ENCODE assay signal across 24 mouse cellular contexts in genomic region chr1:84093291-84093690, GRCm38 (mm10).
DNase-seq lines count a peak whose midpoint lies in the region; ATAC-seq lines count a peak whose summit lies in the region.
"Had no signal": no experiment of that assay in that cellular context is flagged by ENCODE, and none has a peak within 500 bp of the region (broad histone marks: within the 10 kb centered on the region; RNA-seq: fewer than 3 reads in every experiment).

No protein-coding gene starts in this region.

- 71% methylated on average over 2 of the region's 2 CpGs for WGBS in hindbrain, embryonic 15.5 days
- WGBS in hindbrain, embryonic 11.5 days, result 75% methylated on average over 2 of the region's 2 CpGs
- WGBS in midbrain, embryonic 13.5 days, result 72% methylated on average over 2 of the region's 2 CpGs
- 52% methylated on average over 2 of the region's 2 CpGs for WGBS in midbrain, embryonic 14.5 days
- 47% methylated on average over 2 of the region's 2 CpGs for WGBS in neural tube, embryonic 13.5 days
- WGBS in neural tube, embryonic 15.5 days, result 43% methylated on average over 2 of the region's 2 CpGs
- 47% methylated on average over 2 of the region's 2 CpGs for WGBS in neural tube, embryonic 14.5 days

- H3K27ac ChIP-seq in hindbrain, embryonic 15.5 days (replicated peaks), result no peak overlapping the region
- no peak overlapping the region for H3K27ac ChIP-seq in hindbrain, embryonic 11.5 days (ENCODE audit: low read depth, low read length)
- H3K27ac ChIP-seq in midbrain, embryonic 13.5 days, result no peak overlapping the region
- H3K27ac ChIP-seq in midbrain, embryonic 14.5 days (replicated peaks; ENCODE audit: low read depth, low read length), result no peak overlapping the region
- H3K27ac ChIP-seq in neural tube, embryonic 13.5 days (replicated peaks), result no peak overlapping the region; the same call in 1 of the 2 replicates
- H3K27ac ChIP-seq in neural tube, embryonic 15.5 days (replicated peaks), result no peak overlapping the region; the same call in 1 of the 2 replicates
- no peak overlapping the region for H3K27ac ChIP-seq in neural tube, embryonic 14.5 days (ENCODE audit: low read depth, low read length)
- H3K27ac ChIP-seq: forebrain, embryonic 10.5 days; forebrain, embryonic 13.5 days; heart, adult 2 months; heart, embryonic 10.5 days; heart, embryonic 13.5 days had no signal

- H3K4me3 ChIP-seq in hindbrain, embryonic 15.5 days, result no peak overlapping the region
- H3K4me3 ChIP-seq in hindbrain, embryonic 11.5 days (ENCODE audit: low read depth, low read length), result no peak overlapping the region
- no peak overlapping the region for H3K4me3 ChIP-seq in midbrain, embryonic 13.5 days (replicated peaks)
- no peak overlapping the region for H3K4me3 ChIP-seq in midbrain, embryonic 14.5 days (replicated peaks; ENCODE audit: low read depth, low read length)
- H3K4me3 ChIP-seq in neural tube, embryonic 13.5 days, result no peak overlapping the region
- H3K4me3 ChIP-seq in neural tube, embryonic 15.5 days (replicated peaks), result no peak overlapping the region
- H3K4me3 ChIP-seq in neural tube, embryonic 14.5 days (ENCODE audit: low read depth, low read length), result no peak overlapping the region
- H3K4me3 ChIP-seq: forebrain, embryonic 10.5 days; forebrain, embryonic 13.5 days; heart, adult 2 months; heart, embryonic 10.5 days; heart, embryonic 13.5 days had no signal

- no peaks in the 10 kb centered on the region for H3K36me3 ChIP-seq in hindbrain, embryonic 15.5 days
- no peaks in the 10 kb centered on the region for H3K36me3 ChIP-seq in hindbrain, embryonic 11.5 days (ENCODE audit: control insufficient read depth, insufficient read depth, low read length)
- no peaks in the 10 kb centered on the region for H3K36me3 ChIP-seq in midbrain, embryonic 13.5 days
- H3K36me3 ChIP-seq in midbrain, embryonic 14.5 days (ENCODE audit: control insufficient read depth, insufficient read depth, low read length), result no peaks in the 10 kb centered on the region
- 0 out of 2 replicates have a peak, but pooled peaks cover 2% of the 10 kb centered on the region for H3K36me3 ChIP-seq in neural tube, embryonic 13.5 days
- H3K36me3 ChIP-seq in neural tube, embryonic 15.5 days, result no peaks in the 10 kb centered on the region
- no peaks in the 10 kb centered on the region for H3K36me3 ChIP-seq in neural tube, embryonic 14.5 days (ENCODE audit: control insufficient read depth, insufficient read depth, low read length)
- H3K36me3 ChIP-seq: forebrain, embryonic 10.5 days; G1E; heart, embryonic 10.5 days; heart, embryonic 13.5 days had no signal

- H3K9me3 ChIP-seq in hindbrain, embryonic 15.5 days, result no peaks in the 10 kb centered on the region
- no peaks in the 10 kb centered on the region for H3K9me3 ChIP-seq in hindbrain, embryonic 11.5 days (ENCODE audit: control insufficient read depth, low read length)
- no peaks in the 10 kb centered on the region for H3K9me3 ChIP-seq in midbrain, embryonic 13.5 days
- H3K9me3 ChIP-seq in midbrain, embryonic 14.5 days (ENCODE audit: control insufficient read depth, low read length), result no peaks in the 10 kb centered on the region
- H3K9me3 ChIP-seq in neural tube, embryonic 13.5 days, result no peaks in the 10 kb centered on the region
- H3K9me3 ChIP-seq in neural tube, embryonic 15.5 days (replicated peaks), result no peaks in the 10 kb centered on the region
- no peaks in the 10 kb centered on the region for H3K9me3 ChIP-seq in neural tube, embryonic 14.5 days (ENCODE audit: control insufficient read depth, low read length)
- H3K9me3 ChIP-seq: forebrain, embryonic 10.5 days; forebrain, embryonic 13.5 days; heart, embryonic 10.5 days; heart, embryonic 13.5 days had no signal

- H3K27me3 ChIP-seq in hindbrain, embryonic 15.5 days, result no peaks in the 10 kb centered on the region
- H3K27me3 ChIP-seq in hindbrain, embryonic 11.5 days (ENCODE audit: control insufficient read depth, insufficient read depth, low read length), result no peaks in the 10 kb centered on the region
- no peaks in the 10 kb centered on the region for H3K27me3 ChIP-seq in midbrain, embryonic 13.5 days
- H3K27me3 ChIP-seq in midbrain, embryonic 14.5 days (ENCODE audit: control insufficient read depth, insufficient read depth, low read length), result no peaks in the 10 kb centered on the region
- no peaks in the 10 kb centered on the region for H3K27me3 ChIP-seq in neural tube, embryonic 13.5 days
- no peaks in the 10 kb centered on the region for H3K27me3 ChIP-seq in neural tube, embryonic 15.5 days (replicated peaks)
- no peaks in the 10 kb centered on the region for H3K27me3 ChIP-seq in neural tube, embryonic 14.5 days (ENCODE audit: control insufficient read depth, insufficient read depth, low read length)
- H3K27me3 ChIP-seq: CH12.LX; forebrain, embryonic 13.5 days; heart, embryonic 13.5 days; Patski had no signal

- no peak overlapping the region for H3K4me2 ChIP-seq in hindbrain, embryonic 15.5 days
- no peak overlapping the region for H3K4me2 ChIP-seq in hindbrain, embryonic 11.5 days (replicated peaks; ENCODE audit: low read depth, low read length)
- H3K4me2 ChIP-seq in midbrain, embryonic 13.5 days (replicated peaks), result no peak overlapping the region
- no peak overlapping the region for H3K4me2 ChIP-seq in midbrain, embryonic 14.5 days (ENCODE audit: low read length)
- no peak overlapping the region for H3K4me2 ChIP-seq in neural tube, embryonic 13.5 days
- H3K4me2 ChIP-seq in neural tube, embryonic 15.5 days, result no peak overlapping the region
- no peak overlapping the region for H3K4me2 ChIP-seq in neural tube, embryonic 14.5 days (ENCODE audit: low read depth, low read length)
- H3K4me2 ChIP-seq: forebrain, embryonic 13.5 days; heart, embryonic 13.5 days had no signal

- no peak for DNase-seq in hindbrain, embryonic 11.5 days (ENCODE audit: low spot score)
- no peak for DNase-seq in midbrain, embryonic 14.5 days
- DNase-seq: adrenal gland, postnatal 10 days; adrenal gland, postnatal 36 days; B cell, adult 2 months; cerebellum, adult 18-20 months; cerebellum, adult 9-10 months; cerebellum, postnatal 14 days; gastrocnemius, postnatal 10 days; gastrocnemius, postnatal 36 days; heart, adult 2 months had no signal

- H3K9ac ChIP-seq in hindbrain, embryonic 15.5 days, result no peak overlapping the region
- no peak overlapping the region for H3K9ac ChIP-seq in hindbrain, embryonic 11.5 days (ENCODE audit: low read depth, low read length)
- H3K9ac ChIP-seq in midbrain, embryonic 13.5 days (replicated peaks), result no peak overlapping the region
- H3K9ac ChIP-seq in midbrain, embryonic 14.5 days (replicated peaks; ENCODE audit: low read length), result no peak overlapping the region
- no peak overlapping the region for H3K9ac ChIP-seq in neural tube, embryonic 13.5 days
- H3K9ac ChIP-seq in neural tube, embryonic 15.5 days (replicated peaks), result no peak overlapping the region
- no peak overlapping the region for H3K9ac ChIP-seq in neural tube, embryonic 14.5 days (replicated peaks; ENCODE audit: low read depth, low read length)
- H3K9ac ChIP-seq: forebrain, embryonic 13.5 days; heart, embryonic 13.5 days had no signal

- peak; percentile 42; the same call in 1 of the 2 replicates for ATAC-seq in hindbrain, embryonic 15.5 days (ENCODE audit: low FRiP score, low read depth)
- no peak for ATAC-seq in hindbrain, embryonic 11.5 days (ENCODE audit: low FRiP score)
- ATAC-seq in midbrain, embryonic 13.5 days, result 0 out of 2 replicates have a peak, but pooled peaks have one; percentile 9
- ATAC-seq in midbrain, embryonic 14.5 days (ENCODE audit: low FRiP score, low TSS enrichment), result no peak
- peak; percentile 19; the same call in 1 of the 2 replicates for ATAC-seq in neural tube, embryonic 13.5 days (ENCODE audit: low read depth)
- ATAC-seq in neural tube, embryonic 15.5 days (ENCODE audit: low FRiP score), result no peak
- peak; percentile 62; the same call in 1 of the 2 replicates for ATAC-seq in neural tube, embryonic 14.5 days (ENCODE audit: low read depth)
- ATAC-seq: forebrain, embryonic 13.5 days; forebrain, embryonic 16.5 days; Patski had no signal

- H3K4me1 ChIP-seq in hindbrain, embryonic 15.5 days (replicated peaks), result 0 out of 2 replicates have a peak, but pooled peaks cover 3% of the 10 kb centered on the region
- H3K4me1 ChIP-seq in hindbrain, embryonic 11.5 days (replicated peaks; ENCODE audit: control insufficient read depth, insufficient read depth, low read length), result no peaks in the 10 kb centered on the region
- H3K4me1 ChIP-seq in midbrain, embryonic 13.5 days (replicated peaks), result no peaks in the 10 kb centered on the region
- H3K4me1 ChIP-seq in midbrain, embryonic 14.5 days (ENCODE audit: control insufficient read depth, insufficient read depth, low read length), result no peaks in the 10 kb centered on the region
- peaks cover 13% of the 10 kb centered on the region for H3K4me1 ChIP-seq in neural tube, embryonic 13.5 days (replicated peaks)
- H3K4me1 ChIP-seq in neural tube, embryonic 15.5 days, result peaks cover 6% of the 10 kb centered on the region; the same call in 1 of the 2 replicates
- H3K4me1 ChIP-seq in neural tube, embryonic 14.5 days (ENCODE audit: control insufficient read depth, insufficient read depth, low read length), result no peaks in the 10 kb centered on the region
- H3K4me1 ChIP-seq: forebrain, embryonic 10.5 days; forebrain, embryonic 13.5 days; heart, embryonic 10.5 days had no signal

Comparison
In these comparisons a context has a peak if more than half of its experiments do, and no peak if none do; other contexts are left out.
1. ATAC-seq: peak in hindbrain, embryonic 15.5 days (single experiment), midbrain, embryonic 13.5 days (single experiment), neural tube, embryonic 13.5 days (single experiment) and neural tube, embryonic 14.5 days (single experiment); none in hindbrain, embryonic 11.5 days (single experiment), midbrain, embryonic 14.5 days (single experiment) and neural tube, embryonic 15.5 days (single experiment).